Mouse (Mus musculus) brain, embryonic 14.5 days (tissue): ENCODE results near the gene Trim46.

Experiments
- CTCF ChIP-seq: fragments of 200-500 bp; IDR thresholded peaks from 2 replicates; pipeline ENCODE4 v1.5.1; 2012; ENCODE audit warnings: inconsistent platforms, mild to moderate bottlenecking, moderate library complexity, borderline replicate concordance; ENCODE audit not compliant: insufficient read depth, insufficient read length; ENCODE audit errors: extremely low read depth
- POLR2A ChIP-seq: fragments of 200-500 bp; IDR thresholded peaks from 2 replicates; pipeline ENCODE4 v1.6.1; 2012; ENCODE audit warnings: mild to moderate bottlenecking, inconsistent platforms, borderline replicate concordance; ENCODE audit not compliant: poor library complexity, insufficient read depth, insufficient read length, severe bottlenecking; ENCODE audit errors: extremely low read depth

DNA sequence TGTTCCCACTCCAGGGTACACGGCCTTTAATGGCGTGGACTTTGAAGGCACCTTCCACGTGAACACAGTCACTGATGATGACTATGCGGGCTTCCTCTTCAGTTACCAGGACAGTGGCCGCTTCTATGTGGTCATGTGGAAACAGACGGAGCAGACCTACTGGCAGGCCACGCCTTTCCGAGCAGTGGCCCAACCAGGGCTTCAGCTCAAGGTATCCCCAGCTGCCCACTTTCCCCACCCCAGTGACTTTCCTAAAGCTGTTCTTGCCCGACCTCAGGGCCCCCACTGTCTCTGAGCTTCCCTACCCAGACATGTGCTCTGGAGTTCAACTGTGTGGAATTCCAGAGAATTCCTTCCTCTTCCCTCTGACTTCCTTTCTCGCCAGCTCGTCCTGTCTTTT lies 21.3 kb downstream of the Trim46 start:
- TF ChIP-seq POLR2A: no peak
- TF ChIP-seq CTCF: no peak
